Mouse (Mus musculus) heart, postnatal 36 days (tissue): ENCODE results near the gene Dst. TPM values are rescaled to one million over a fixed set of nuclear protein-coding genes. Genes with fewer than 3 reads are reported as not detected.

Experiments
- DNase-seq, 2 experiments: peaks; one replicate each; pipeline ENCODE4 v3.0.0; 2021 to 2022
- intact Hi-C: fragments of 180-260 bp; cut with DNase I; formaldehyde crosslinking; loops from one replicate; pipeline ENCODE4 v1.15.1; 2025
- total RNA-seq, 2 experiments: library from RNA; stranded (reverse); gene quantifications; 2 replicates each; pipeline ENCODE4 v1.2.3; 2021

Gene Dst
- total RNA-seq, 2 experiments from 2014 or later = 392 to 396 TPM

GRCm38 (mm10) chr1:34183250-34183926, 275.4 kb downstream of the Dst start:
- intact Hi-C loops = no loop called here
- no peak for DNase-seq

GRCm38 (mm10) chr1:34184266-34184665, 276.2 kb downstream of the Dst start:
- intact Hi-C loops = no loop called here
- DNase-seq = no peak

- DNase-seq = no peak
- intact Hi-C loops = no loop called here
Measured at GRCm38 (mm10) chr1:34186033-34186432, 278.0 kb downstream of the Dst start.

- no peak for DNase-seq
- intact Hi-C loops = no loop called here
Measured at GRCm38 (mm10) chr1:34187501-34187900, 279.5 kb downstream of the Dst start.

DNA sequence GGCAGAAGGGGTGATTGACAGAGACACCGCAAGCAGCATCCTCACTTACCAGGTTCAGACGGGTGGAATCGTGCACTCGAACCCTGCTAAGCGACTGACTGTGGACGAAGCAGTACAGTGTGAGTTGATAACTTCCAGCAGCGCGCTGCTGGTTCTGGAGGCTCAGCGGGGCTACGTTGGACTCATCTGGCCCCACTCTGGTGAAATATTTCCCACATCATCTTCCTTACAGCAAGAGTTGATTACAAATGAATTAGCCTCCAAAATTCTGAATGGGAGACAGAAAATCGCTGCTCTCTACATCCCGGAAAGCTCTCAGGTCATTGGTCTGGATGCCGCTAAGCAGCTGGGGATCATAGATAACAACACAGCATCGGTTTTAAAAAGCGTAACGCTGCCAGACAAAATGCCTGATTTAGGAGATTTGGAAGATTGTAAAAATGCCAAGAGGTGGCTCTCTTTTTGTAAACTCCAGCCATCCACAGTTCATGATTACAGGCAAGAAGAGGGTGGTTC, 280.8 kb downstream of the Dst start:
- intact Hi-C loops = no loop called here
- DNase-seq = no peak

GRCm38 (mm10) chr1:34189318-34189717, 281.3 kb downstream of the Dst start:
- intact Hi-C loops = no loop called here
- no peak for DNase-seq

DNA sequence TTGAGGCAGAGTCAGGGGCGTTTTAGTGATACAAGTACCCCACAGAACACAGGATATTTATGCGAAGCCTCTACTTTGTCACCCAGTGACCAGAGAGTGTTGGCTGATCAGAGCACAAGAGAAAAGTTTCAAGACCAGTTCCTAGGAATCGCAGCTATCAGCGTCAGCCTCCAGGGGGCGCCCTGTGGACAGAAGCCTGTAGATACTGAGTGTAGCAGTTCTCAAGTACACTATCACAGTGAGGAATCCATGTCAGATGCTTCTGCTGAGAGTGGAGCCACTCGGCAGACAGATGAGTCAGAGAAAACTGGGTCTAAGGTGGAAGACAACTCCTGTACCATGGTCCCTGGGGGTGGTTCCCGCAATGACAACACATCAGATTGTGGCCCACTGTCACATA, 281.9 kb downstream of the Dst start:
- intact Hi-C loops = no loop called here
- peak; percentile 48 to 62 for DNase-seq

DNA sequence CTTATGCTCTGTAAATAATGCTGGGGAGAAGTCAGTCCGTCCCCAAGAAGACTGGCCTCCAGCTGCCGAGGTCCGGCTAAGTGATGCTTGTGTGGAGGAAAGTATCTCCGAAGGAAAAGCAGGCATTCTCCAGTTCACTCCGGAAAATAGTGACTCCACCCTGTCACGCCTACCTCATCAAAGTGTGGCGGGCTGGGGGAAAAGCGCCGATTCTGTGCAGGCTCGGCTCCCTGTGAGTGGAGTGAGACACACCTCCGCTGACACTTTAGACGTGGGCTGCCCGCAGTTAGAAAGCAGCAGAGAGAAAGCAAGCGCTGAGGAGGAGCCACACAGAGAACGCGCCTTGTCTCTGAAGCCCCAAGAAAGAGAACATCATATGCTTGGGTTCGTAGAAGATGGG, 284.1 kb downstream of the Dst start:
- intact Hi-C loops = no loop called here
- no peak for DNase-seq

GRCm38 (mm10) chr1:34200791-34201190, 292.8 kb downstream of the Dst start:
- intact Hi-C loops = loop anchor here (5.0 kb wide), 1 partner anchor 212 kb away; no protein-coding TSS in a partner anchor

GRCm38 (mm10) chr1:34201483-34201882, 293.5 kb downstream of the Dst start:
- DNase-seq = no peak
- intact Hi-C loops = loop anchor here (5.0 kb wide), 1 partner anchor 211 kb away; no protein-coding TSS in a partner anchor

More at GRCm38 (mm10) chr1:34200791-34201190, 292.8 kb downstream of the Dst start:
- DNase-seq = no peak

DNA sequence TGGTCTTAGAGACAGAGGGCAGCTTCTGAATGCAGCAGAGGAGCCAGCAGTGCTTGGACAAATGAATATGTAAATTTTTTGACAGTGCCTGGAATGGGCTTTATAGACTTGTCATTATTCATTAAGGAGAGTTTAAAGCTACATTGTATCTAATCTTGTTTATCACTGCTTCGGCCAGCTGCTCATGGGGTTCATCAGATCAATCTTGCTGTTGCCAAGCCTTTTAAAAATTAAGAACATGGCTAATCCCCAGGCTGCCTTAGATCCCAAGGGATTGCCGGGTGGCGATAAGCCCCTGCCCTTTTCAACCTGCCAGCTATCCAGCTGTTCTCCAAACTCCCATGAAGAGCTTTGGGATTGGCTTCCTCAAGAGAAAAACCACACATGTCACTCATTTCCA, 303.7 kb downstream of the Dst start:
- intact Hi-C loops = no loop called here

DNA sequence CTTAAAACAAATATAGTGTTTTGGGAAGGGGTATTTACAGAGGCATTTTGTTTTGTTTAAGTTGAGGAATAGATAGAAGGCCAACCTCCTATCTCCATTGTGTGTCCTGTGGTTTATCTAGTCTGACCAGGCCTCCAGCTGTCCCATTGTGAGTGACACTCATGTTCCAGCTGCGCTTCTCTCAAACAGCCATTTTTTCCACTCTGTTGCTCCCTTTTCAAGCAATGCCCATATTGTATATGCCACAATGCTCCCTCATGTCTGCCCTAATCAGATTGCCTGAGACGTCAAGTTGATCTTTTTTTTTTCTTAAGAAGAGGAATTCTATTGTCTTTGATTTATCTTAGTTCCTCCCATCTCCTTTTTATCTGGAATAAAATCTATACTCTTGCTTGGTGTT, 308.4 kb downstream of the Dst start:
- DNase-seq = no peak
- intact Hi-C loops = loop anchor here (5.0 kb wide), 1 partner anchor 61 kb away; no protein-coding TSS in a partner anchor

More for the DNA sequence above, 303.7 kb downstream of the Dst start:
- DNase-seq = no peak

DNA sequence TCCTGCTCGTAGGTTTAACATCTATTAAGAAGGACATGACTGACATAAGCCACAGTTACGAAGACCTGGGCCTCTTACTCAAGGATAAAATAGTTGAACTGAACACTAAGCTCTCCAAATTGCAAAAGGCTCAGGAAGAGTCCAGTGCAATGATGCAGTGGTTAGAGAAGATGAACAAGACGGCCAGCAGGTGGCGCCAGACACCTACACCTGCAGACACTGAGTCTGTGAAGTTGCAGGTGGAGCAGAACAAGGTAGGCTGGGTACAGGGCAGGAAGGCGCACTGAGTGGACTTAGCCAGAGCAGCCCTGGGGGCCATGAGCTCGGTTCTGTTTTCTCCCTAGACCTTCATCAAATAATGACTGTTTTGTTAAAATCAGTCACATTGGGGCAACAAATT, 310.3 kb downstream of the Dst start:
- peak; percentile 74 to 84 for DNase-seq
- intact Hi-C loops = loop anchor here (1.0 to 5.0 kb wide), 2 partner anchors 59 to 192 kb away; no protein-coding TSS in a partner anchor

DNA sequence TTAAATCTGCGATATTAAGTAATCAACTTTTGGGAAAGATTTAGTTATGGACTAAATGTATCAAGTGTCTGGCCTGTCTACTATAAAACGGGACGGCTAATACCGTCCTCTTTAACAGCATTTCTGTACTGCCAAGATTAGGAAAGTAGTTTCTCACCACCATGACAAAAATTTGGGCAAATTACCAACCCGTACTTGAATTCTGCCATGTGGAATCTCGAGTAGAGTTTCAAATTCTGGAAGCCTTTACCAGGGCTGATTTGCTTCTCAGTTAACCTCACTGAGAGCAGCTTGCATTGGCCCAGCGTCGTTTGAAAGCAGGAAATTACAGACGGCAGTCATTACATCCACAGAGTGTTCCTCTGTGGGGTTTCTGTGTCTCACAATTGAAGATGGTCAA, 310.8 kb downstream of the Dst start:
- DNase-seq = no peak
- intact Hi-C loops = loop anchor here (1.0 to 5.0 kb wide), 2 partner anchors 58 to 192 kb away; no protein-coding TSS in a partner anchor

DNA sequence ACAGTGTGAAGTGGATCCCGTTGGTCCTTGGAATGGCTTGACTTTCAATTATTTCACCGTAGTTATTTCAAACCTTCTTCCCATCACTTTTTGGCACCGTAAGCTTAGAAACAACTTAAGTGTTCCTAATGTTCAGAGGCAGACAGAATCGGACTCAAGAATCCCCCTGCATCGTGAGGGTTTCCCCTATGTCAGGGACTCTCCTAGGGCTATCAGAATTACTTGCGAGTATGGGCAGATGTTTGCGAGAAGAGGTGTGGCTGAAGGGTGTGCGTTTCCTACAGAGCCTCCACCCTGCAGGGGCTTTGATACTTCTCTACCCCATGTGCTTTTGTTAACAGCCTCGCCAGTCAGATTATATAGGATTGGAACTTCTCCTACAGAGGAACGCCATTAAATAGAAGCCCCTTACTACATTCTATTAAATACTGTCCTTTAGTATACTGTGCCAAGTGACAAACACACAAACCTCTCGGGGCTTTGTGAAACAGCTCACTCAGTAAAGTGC, 312.1 kb downstream of the Dst start:
- DNase-seq = no peak
- intact Hi-C loops = no loop called here

DNA sequence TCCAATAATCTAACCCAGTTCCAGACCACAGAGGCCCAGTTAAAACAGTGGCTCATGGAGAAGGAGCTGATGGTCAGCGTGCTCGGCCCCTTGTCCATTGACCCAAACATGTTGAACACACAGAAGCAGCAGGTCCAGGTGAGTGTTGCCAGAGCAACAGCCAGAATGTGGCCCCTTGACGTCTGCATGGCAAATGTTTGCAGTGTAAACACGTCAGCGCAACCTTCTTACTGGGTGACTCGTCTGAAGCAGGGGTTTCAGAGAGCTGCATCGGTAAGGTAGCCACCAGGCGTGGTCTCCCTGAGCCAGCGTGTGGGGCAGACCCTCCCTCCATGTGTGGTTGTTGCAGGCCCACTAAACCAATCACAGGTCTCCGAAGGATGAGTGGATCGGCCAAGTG, 315.8 kb downstream of the Dst start:
- no peak for DNase-seq
- intact Hi-C loops = no loop called here

- DNase-seq = no peak
- intact Hi-C loops = no loop called here
Measured at GRCm38 (mm10) chr1:34227676-34228075, 319.7 kb downstream of the Dst start.

DNA sequence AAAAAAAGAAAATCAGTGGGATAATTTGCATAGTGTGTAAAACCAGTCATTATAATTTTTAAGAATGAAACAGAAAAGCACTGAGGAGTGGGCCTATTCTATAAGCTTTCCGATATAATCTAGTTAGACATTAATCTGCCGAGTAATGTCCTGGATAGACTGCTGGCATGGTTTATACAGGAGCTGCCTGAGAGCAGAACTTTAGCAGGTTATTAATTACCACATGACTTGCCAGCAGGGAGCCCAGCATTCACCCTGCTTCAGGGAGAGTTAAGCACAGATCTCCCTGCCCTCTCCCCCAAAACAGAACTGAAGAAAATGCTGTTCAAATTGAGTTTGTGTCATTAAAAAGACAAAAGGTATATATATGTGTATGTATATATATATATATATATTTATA, 323.0 kb downstream of the Dst start:
- intact Hi-C loops = no loop called here

DNA sequence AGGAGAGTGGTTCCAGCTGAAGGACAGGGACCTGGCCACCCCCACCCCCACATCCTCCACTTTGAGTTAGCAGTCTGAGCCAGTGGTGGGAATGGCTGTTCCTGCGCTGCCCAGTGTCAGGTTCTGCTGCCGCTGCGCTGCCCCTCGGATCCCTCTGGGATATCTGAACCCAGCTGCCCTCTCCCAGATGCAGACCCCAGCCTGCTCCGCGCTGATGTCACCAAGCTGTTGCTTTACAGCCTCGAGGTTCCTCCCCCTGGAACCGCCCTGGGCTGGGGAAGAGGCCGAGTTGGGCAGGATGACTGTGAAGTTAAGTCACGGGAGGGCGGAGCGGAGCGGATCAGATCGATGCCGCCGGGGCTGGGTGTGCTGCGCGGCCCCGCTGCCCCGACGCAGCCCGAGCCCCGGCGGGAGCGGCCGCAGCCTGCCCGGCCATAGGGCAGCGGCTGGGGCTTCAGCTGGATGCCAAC, 328.3 kb downstream of the Dst start:
- intact Hi-C loops = no loop called here
- peak; percentile 71 to 80 for DNase-seq

More for the DNA sequence above, 323.0 kb downstream of the Dst start:
- DNase-seq = no peak

- DNase-seq = no peak
- intact Hi-C loops = no loop called here
Measured at GRCm38 (mm10) chr1:34237211-34237610, 329.2 kb downstream of the Dst start.

- DNase-seq = no peak
- intact Hi-C loops = no loop called here
Measured at GRCm38 (mm10) chr1:34237689-34238091, 329.7 kb downstream of the Dst start.

DNA sequence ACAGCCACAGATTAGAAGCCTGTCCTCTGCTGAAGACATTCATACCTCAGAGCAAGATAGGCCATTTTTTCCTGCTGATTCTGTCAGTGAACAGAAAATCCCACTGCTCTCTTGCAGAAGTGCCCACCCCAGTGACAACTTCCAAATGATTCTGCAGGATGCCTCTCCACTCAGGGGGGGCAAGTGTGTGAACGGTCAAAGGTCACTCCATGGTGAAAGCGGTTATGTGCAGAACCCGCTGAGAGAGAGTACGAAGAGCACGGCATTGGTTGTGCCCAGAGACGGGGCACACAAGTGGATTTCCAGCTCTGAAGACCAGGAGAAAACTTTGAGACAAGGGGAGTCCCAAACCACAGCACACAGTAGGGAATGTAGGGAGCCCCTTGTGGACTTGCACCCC, 330.2 kb downstream of the Dst start:
- intact Hi-C loops = no loop called here
- no peak for DNase-seq
